Mouse (Mus musculus) gastrocnemius, postnatal 36 days (tissue): ENCODE data around the gene Asb15. TPM values are rescaled to one million over a fixed set of nuclear protein-coding genes. Genes with fewer than 3 reads are reported as not detected.

Experiments used
- DNase-seq, 2 experiments: peaks; one replicate each; pipeline ENCODE4 v3.0.0; 2022
- intact Hi-C: fragments of 180-260 bp; cut with DNase I; formaldehyde crosslinking; loops from one replicate; pipeline ENCODE4 v1.15.1; 2025
- long read RNA-seq, 2 experiments: library from polyadenylated mRNA; stranded (forward); transcript quantifications; one replicate each; pipeline ENCODE4 v2.0.0; 2021
- total RNA-seq, 2 experiments: library from RNA; stranded (reverse); gene quantifications; 2 replicates each; pipeline ENCODE4 v1.2.3; 2021

Gene Asb15
- total RNA-seq = 10 to 100 TPM; 24.4 to 35.8 TPM
- long read RNA-seq, experiment 1, partial matches to known transcripts = 3 of 11 reads
- long read RNA-seq, experiment 1, other reads (novel, unspliced or antisense) = 8 of 11 reads
- long read RNA-seq, experiment 2, partial matches to known transcripts = 0 of 8 reads
- long read RNA-seq, experiment 2, other reads (novel, unspliced or antisense) = 8 of 8 reads

GRCm38 (mm10) chr6:24528064-24528243 lies at the start of gene Asb15:
Gene Asb15 (plus strand): TSS chr6:24528144.
- DNase-seq = no peak
- intact Hi-C loops = loop anchor here (2.0 kb wide), 1 partner anchor 101 kb away; no protein-coding TSS in a partner anchor

- intact Hi-C loops = no loop called here
- no peak for DNase-seq
Measured at GRCm38 (mm10) chr6:24486530-24486929, 41.4 kb upstream of the Asb15 start.

- DNase-seq = no peak
- intact Hi-C loops = no loop called here
Measured at GRCm38 (mm10) chr6:24490341-24490740, 37.6 kb upstream of the Asb15 start.

DNA sequence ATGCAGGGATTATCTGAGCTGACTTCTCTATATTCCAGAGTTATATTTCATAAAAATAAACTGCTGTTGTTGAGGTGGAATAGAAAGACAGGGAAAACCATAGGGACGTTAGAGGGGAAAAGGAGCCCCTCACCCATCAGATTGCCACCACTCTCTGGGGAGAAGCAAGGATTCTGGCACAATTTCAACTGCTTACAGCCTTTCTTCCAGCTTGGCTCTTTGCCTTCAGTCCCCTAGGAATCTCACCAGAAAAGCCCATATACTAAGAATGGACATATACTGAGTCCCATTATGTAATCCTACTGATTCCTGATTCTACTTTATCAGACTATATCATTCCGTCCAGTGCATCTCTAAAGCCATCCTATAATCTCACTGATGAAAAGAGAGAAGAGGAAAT lies 23.8 kb upstream of the Asb15 start:
- no peak for DNase-seq
- intact Hi-C loops = no loop called here

- intact Hi-C loops = no loop called here
- peak; percentile 10 to 21 for DNase-seq
Measured at GRCm38 (mm10) chr6:24514552-24515284, 13.2 kb upstream of the Asb15 start, which contains the start of gene Iqub. Gene Iqub (minus strand): TSS chr6:24515067.

- no peak for DNase-seq
- intact Hi-C loops = no loop called here
Measured at GRCm38 (mm10) chr6:24516197-24516596, 11.7 kb upstream of the Asb15 start.

DNA sequence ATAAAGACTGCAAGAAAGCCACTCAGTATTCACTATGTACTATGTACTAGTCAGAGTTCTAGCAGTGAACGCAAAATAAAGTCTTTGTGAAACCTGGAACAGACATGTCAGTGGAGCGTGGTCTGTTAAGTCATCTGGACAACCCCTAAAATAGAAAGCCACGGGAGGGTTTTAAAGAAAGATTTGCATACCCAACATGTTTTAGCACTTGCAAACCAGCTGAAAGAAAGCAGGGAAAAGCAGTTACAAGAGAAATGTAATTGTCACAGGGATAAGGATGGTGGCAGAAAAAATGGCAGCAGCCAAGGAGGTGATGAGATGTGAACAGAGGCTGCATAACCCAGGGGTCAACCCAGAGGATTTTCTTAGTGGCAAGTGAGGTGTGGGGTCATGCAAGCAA lies 2.2 kb upstream of the Asb15 start:
- no peak for DNase-seq
- intact Hi-C loops = no loop called here

- peak; percentile 77 to 87 for DNase-seq
- intact Hi-C loops = loop anchor here (2.0 kb wide), 1 partner anchor 101 kb away; no protein-coding TSS in a partner anchor
Measured at GRCm38 (mm10) chr6:24527155-24528063, 535 bp upstream of the Asb15 start, which contains the start of gene Ndufa5. Gene Ndufa5 (minus strand): TSS chr6:24528013.

- peak in 1 of 2 experiments; percentile 33 for DNase-seq
- intact Hi-C loops = no loop called here
Measured at GRCm38 (mm10) chr6:24530166-24530565, 2.2 kb downstream of the Asb15 start.

DNA sequence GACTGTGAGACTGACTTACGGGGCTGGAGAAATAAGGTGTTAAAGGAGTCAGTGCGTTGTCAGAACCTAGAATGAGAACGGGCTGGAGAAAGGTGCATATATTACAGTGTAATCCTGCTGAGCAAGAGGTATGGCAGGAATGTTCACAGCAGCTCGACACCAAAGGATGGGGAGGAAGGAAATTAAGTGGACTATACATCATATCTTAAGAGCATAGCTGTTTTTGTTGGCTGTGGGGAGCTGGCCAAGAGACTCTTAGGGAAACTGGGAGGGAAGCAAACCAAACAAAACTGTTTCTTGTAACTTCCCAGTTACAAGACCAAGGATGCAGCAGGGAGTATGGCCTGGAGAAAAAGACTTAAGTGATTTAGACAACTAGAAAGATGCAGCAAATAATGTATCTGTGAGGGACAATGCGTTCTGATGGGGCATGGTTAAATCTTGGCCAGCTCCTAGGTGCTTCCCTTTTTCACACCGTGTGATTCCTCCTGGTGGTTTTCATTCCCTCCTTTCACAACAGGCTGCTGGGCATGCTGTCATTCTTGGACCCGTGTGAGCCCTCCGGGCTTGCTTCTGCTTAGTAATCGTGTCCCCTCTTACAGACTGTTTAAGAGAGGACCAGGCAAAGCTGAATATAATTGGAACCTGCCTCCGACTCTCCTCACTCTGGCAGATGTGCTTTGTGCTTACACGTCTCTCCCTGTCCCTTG lies 2.9 kb downstream of the Asb15 start:
- intact Hi-C loops = no loop called here
- peak in 1 of 2 experiments; percentile 18 for DNase-seq

GRCm38 (mm10) chr6:24532804-24533203 lies 4.9 kb downstream of the Asb15 start:
- intact Hi-C loops = no loop called here
- DNase-seq = no peak

DNA sequence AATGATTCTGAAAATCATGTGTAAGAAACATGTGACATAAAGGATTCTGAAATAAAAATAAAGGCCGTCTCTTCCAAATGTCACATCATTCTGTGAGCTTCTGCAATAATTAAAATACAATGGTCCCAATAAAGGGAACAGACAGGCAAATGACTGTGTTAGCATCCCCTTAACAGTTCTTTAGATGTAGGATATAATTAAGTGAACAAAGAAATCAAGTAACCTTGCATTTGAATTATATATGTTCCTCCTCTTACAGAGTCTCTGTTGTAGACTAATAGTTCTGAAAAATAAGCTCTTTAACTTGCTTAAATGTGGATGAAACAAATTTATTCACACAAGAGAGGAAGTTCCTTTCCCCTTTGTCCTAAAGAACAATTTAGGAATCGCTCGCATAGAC lies 10.5 kb downstream of the Asb15 start:
- DNase-seq = no peak
- intact Hi-C loops = no loop called here

- intact Hi-C loops = no loop called here
- no peak for DNase-seq
Measured at GRCm38 (mm10) chr6:24540106-24540505, 12.2 kb downstream of the Asb15 start.

GRCm38 (mm10) chr6:24542393-24542792 lies 14.4 kb downstream of the Asb15 start:
- no peak for DNase-seq
- intact Hi-C loops = no loop called here

- intact Hi-C loops = no loop called here
- DNase-seq = no peak
Measured at GRCm38 (mm10) chr6:24543119-24543591, 15.2 kb downstream of the Asb15 start.

- intact Hi-C loops = no loop called here
- DNase-seq = no peak
Measured at GRCm38 (mm10) chr6:24546716-24547420, 18.9 kb downstream of the Asb15 start.

GRCm38 (mm10) chr6:24549801-24550200 lies 21.9 kb downstream of the Asb15 start:
- intact Hi-C loops = no loop called here
- no peak for DNase-seq

- intact Hi-C loops = no loop called here
- DNase-seq = no peak
Measured at GRCm38 (mm10) chr6:24552046-24552445, 24.1 kb downstream of the Asb15 start.

DNA sequence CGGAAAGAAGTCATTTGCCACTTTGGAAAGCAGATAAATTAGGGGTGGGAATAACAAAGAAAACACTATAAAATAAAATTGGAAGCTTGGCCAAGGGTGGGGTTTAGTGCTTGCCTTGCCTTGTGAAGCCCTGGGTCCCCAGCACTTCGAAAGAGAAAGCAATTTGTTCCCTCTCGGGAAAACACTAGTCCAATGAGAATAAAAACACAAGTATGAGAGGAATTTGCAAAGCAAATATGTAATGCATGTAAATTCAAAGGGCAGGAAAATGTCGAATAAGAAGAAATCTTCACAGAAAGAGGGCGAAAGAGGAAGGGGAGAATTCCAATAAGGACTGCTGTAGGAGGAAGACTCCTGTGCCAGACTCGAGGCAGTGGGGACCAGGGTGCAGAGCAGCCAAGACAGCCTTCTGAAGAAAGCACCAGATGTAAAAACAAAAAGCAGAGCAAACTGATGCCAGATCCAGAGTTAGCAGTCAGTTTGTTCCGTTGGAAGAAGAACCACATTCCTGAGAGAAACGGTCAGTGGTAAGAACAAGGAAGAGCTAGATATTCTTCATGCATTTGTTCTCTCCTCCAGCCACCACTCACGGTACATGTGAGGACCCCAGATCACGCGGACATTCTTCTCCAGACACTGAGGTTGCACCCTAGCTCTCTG lies 26.6 kb downstream of the Asb15 start:
- intact Hi-C loops = no loop called here
- DNase-seq = no peak
